Mouse (Mus musculus) kidney, postnatal 0 days (tissue): ENCODE results near the gene Vmn1r18. TPM values are rescaled to one million over a fixed set of nuclear protein-coding genes. Genes with fewer than 3 reads are reported as not detected.

ENCODE experiments used
- ATAC-seq: fragments of 200-750 bp; cut with Nextera tagmentation; replicated peaks from 2 replicates; pipeline ENCODE4 v1.8.0; 2017; ENCODE audit warnings: low read depth, moderate number of reproducible peaks, moderate TSS enrichment, moderate library complexity; ENCODE audit not compliant: low FRiP score
- DNase-seq: peaks from one replicate; pipeline ENCODE4 v3.0.0-alpha.2; 2016; ENCODE audit warnings: low spot score
- H3K27ac ChIP-seq: fragments of 300-500 bp; sonication (generic); 2 replicates; pipeline ENCODE4 v1.5.1; 2014; ENCODE audit warnings: mild to moderate bottlenecking
- H3K27me3 ChIP-seq: fragments of 300-500 bp; sonication (generic); 2 replicates; pipeline ENCODE4 v1.6.1; 2014; ENCODE audit warnings: low read length, mixed read lengths; ENCODE audit not compliant: insufficient read depth
- H3K36me3 ChIP-seq: fragments of 300-500 bp; sonication (generic); 2 replicates; pipeline ENCODE4 v1.6.1; 2014; ENCODE audit warnings: low read length, mixed read lengths; ENCODE audit not compliant: insufficient read depth
- H3K4me1 ChIP-seq: fragments of 300-500 bp; sonication (generic); replicated peaks from 2 replicates; pipeline ENCODE4 v1.6.1; 2014; ENCODE audit warnings: antibody characterized with exemption, low read length, mixed read lengths; ENCODE audit not compliant: insufficient read depth
- H3K4me2 ChIP-seq: fragments of 300-500 bp; sonication (generic); 2 replicates; pipeline ENCODE4 v1.6.1; 2014; ENCODE audit warnings: mild to moderate bottlenecking, low read length, moderate library complexity, mixed read lengths
- H3K4me3 ChIP-seq: fragments of 300-500 bp; sonication (generic); replicated peaks from 2 replicates; pipeline ENCODE4 v1.5.1; 2014; ENCODE audit warnings: low read depth, low read length
- H3K9ac ChIP-seq: fragments of 300-500 bp; sonication (generic); 2 replicates; pipeline ENCODE4 v1.6.1; 2014; ENCODE audit warnings: low read depth, low read length
- H3K9me3 ChIP-seq: fragments of 300-500 bp; sonication (generic); replicated peaks from 2 replicates; pipeline ENCODE4 v1.6.1; 2016; ENCODE audit warnings: low read length, inconsistent platforms, mixed read lengths
- CTCF ChIP-seq: IDR thresholded peaks from 2 replicates; pipeline ENCODE4 v1.5.1; 2016; ENCODE audit warnings: antibody characterized with exemption, low read depth, mild to moderate bottlenecking, moderate library complexity
- WGBS: fragments of 180-500 bp; shearing (Covaris S2); extraction: QIAGEN DNeasy Blood & Tissue Kit; methylation state at CpG from one replicate; pipeline ENCODE4 v1.1.7; 2014; 5-methylcytosine and 5-hydroxymethylcytosine counted together
- polyA plus RNA-seq: library from polyadenylated mRNA; unstranded; fragments of >200 nt; fragmentation: Nextera tagmentation; extraction: Ambion mirVana; gene quantifications from 2 replicates; pipeline ENCODE4 v1.2.1, GENCODE M21; 2015

The Vmn1r18 gene
- polyA plus RNA-seq, 1 experiment from 2014 or later, result not detected

DNA sequence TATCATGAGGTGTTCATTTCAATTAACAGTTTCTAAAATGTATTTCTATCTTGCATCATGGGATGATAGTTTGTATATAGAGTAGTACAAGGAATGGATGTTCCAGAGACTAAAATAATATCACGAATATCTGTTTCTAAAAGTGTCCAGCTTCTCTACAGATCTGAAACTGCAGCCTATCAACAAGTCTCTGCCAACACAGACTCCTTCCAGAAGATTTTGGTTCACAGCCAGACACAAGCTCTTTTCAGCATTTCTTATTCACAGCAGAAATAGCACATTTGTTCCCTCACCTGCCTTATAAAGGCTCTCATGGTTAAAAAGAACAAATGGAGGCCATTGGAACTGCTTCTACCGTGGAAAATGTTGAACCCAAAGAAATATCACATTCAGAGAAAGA, 38.7 kb downstream of the Vmn1r18 start:
- Histone ChIP-seq H3K4me1 (no peaks in the 10 kb centered on the region), H3K4me3 (no peak overlapping the region), H3K4me2 (no peak overlapping the region), H3K27me3 (no peaks in the 10 kb centered on the region), H3K27ac (no peak overlapping the region), H3K9ac (no peak overlapping the region), H3K9me3 (no peaks in the 10 kb centered on the region), H3K36me3 (no peaks in the 10 kb centered on the region)
- TF ChIP-seq CTCF, result no peak
- ATAC-seq, result no peak
- no peak for DNase-seq
- WGBS, result 72% methylated on average over 2 of the region's 2 CpGs

DNA sequence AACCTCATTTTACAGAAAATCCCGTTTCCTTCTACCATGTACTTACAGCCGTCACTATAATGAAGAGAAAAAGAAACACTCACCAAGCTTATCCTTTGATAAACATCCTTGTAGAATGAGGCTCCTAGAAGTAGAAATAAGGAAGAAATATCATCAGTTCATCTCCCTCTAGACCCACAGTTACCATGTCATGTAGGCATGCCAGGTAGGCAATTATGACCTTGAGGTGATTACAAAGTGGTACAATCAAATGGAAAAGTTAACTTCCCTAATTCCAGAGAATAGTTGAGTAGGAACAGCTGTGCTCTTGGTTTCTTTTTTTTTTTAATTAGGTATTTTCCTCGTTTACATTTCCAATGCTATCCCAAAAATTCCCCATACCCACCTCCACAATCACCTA, 66.2 kb downstream of the Vmn1r18 start, which contains the start of gene Vmn1r16:
TSS of gene Vmn1r16 (minus strand) at position 101 of the 400 bp plus-strand sequence.
- Histone ChIP-seq H3K9ac (no peak within 1 kb of the TSS), H3K9me3 (no peaks in the 10 kb centered on the region), H3K27me3 (no peaks in the 10 kb centered on the region), H3K36me3 (no peaks in the 10 kb centered on the region), H3K27ac (no peak within 1 kb of the TSS), H3K4me3 (no peak within 1 kb of the TSS), H3K4me1 (no peaks in the 10 kb centered on the region), H3K4me2 (no peak within 1 kb of the TSS)
- TF ChIP-seq CTCF, result no peak
- DNase-seq (no peak), ATAC-seq (no peak)
- 76% methylated on average over 3 of the region's 3 CpGs for WGBS

Other genes with a start within 250 kb of the Vmn1r18 start
- not detected in 2 replicates for gene Vmn1r12, start 238.9 kb downstream of the Vmn1r18 start, polyA plus RNA-seq
- not detected in 2 replicates for gene Vmn1r13, start 192.5 kb downstream of the Vmn1r18 start, polyA plus RNA-seq
- not detected in 2 replicates for gene Vmn1r14, start 164.1 kb downstream of the Vmn1r18 start, polyA plus RNA-seq
- not detected in 2 replicates for gene Vmn1r15, start 137.8 kb downstream of the Vmn1r18 start, polyA plus RNA-seq
- not detected in 2 replicates for gene Vmn1r16, start 66.3 kb downstream of the Vmn1r18 start, polyA plus RNA-seq
- not detected in 2 replicates for gene Vmn1r17, start 32.1 kb downstream of the Vmn1r18 start, polyA plus RNA-seq
- not detected in 2 replicates for gene Vmn1r19, start 8.0 kb upstream of the Vmn1r18 start, polyA plus RNA-seq
- gene Vmn1r20, start 33.1 kb upstream of the Vmn1r18 start, polyA plus RNA-seq, result not detected in 2 replicates
- 2.7 and 3.6 TPM in 2 replicates for gene Ppm1k, start 139.7 kb upstream of the Vmn1r18 start, polyA plus RNA-seq
- 3.0 and 3.2 TPM in 2 replicates for gene Herc6, start 185.2 kb upstream of the Vmn1r18 start, polyA plus RNA-seq